Mouse (Mus musculus): Measurements from ENCODE around the gene Slc7a1. TPM values are rescaled to one million over a fixed set of nuclear protein-coding genes. Genes with fewer than 3 reads are reported as not detected.
"Not testable (repeated sequence)": the region's sequence is repeated elsewhere in the genome, so short reads cannot be mapped to it uniquely, and the experiment has no call there.

The Slc7a1 gene
- polyA plus RNA-seq, 1 experiment from 2014 or later, result 4.3 TPM

GRCm38 (mm10) chr5:148342061-148342741, 57.5 kb downstream of the Slc7a1 start:
- H3K27ac ChIP-seq, result peak overlapping the region; percentile 17; the same call in 1 of the 2 replicates
- H3K79me2 ChIP-seq (ENCODE audit: inconsistent target), result no peaks in the 10 kb centered on the region
- WGBS (ENCODE audit: missing documents), result 46% methylated on average over 26 of the region's 26 CpGs
- H3K36me3 ChIP-seq (ENCODE audit: inconsistent target), result no peaks in the 10 kb centered on the region
- H3K4me3 ChIP-seq (ENCODE audit: inconsistent target), result no peak overlapping the region

GRCm38 (mm10) chr5:148339126-148339525, 60.6 kb downstream of the Slc7a1 start:
- 87% methylated on average over 5 of the region's 5 CpGs for WGBS (ENCODE audit: missing documents)
- Histone ChIP-seq H3K27ac (no peak overlapping the region), H3K36me3 (ENCODE audit: inconsistent target) (no peaks in the 10 kb centered on the region), H3K79me2 (ENCODE audit: inconsistent target) (no peaks in the 10 kb centered on the region), H3K4me3 (ENCODE audit: inconsistent target) (no peak overlapping the region)

GRCm38 (mm10) chr5:148332622-148332974, 67.1 kb downstream of the Slc7a1 start:
- Histone ChIP-seq H3K79me2 (ENCODE audit: inconsistent target) (no peaks in the 10 kb centered on the region), H3K27ac (no peak overlapping the region), H3K36me3 (ENCODE audit: inconsistent target) (no peaks in the 10 kb centered on the region), H3K4me3 (ENCODE audit: inconsistent target) (no peak overlapping the region)
- 64% methylated on average over 8 of the region's 8 CpGs for WGBS (ENCODE audit: missing documents)

- no peak overlapping the region for H3K4me3 ChIP-seq (ENCODE audit: inconsistent target)
- 93% methylated on average over 15 of the region's 18 CpGs for WGBS (ENCODE audit: missing documents)
- no peaks in the 10 kb centered on the region for H3K36me3 ChIP-seq (ENCODE audit: inconsistent target)
- no peak overlapping the region for H3K27ac ChIP-seq
- H3K79me2 ChIP-seq (ENCODE audit: inconsistent target), result no peaks in the 10 kb centered on the region
These were observed 67.6 kb downstream of the Slc7a1 start for GRCm38 (mm10) chr5:148331926-148332621.

GRCm38 (mm10) chr5:148331229-148331776, 68.4 kb downstream of the Slc7a1 start:
- Histone ChIP-seq H3K27ac (no peak overlapping the region), H3K36me3 (ENCODE audit: inconsistent target) (no peaks in the 10 kb centered on the region), H3K4me3 (ENCODE audit: inconsistent target) (no peak overlapping the region), H3K79me2 (ENCODE audit: inconsistent target) (no peaks in the 10 kb centered on the region)
- WGBS (ENCODE audit: missing documents), result 97% methylated on average over 11 of the region's 11 CpGs

- Histone ChIP-seq H3K36me3 (ENCODE audit: inconsistent target) (no peaks in the 10 kb centered on the region), H3K79me2 (ENCODE audit: inconsistent target) (no peaks in the 10 kb centered on the region), H3K27ac (no peak overlapping the region), H3K4me3 (ENCODE audit: inconsistent target) (no peak overlapping the region)
- 94% methylated on average over 3 of the region's 3 CpGs for WGBS (ENCODE audit: missing documents)
These were observed 70.7 kb downstream of the Slc7a1 start for GRCm38 (mm10) chr5:148328982-148329381.

- 88% methylated on average over 7 of the region's 9 CpGs for WGBS (ENCODE audit: missing documents)
- not testable (repeated sequence) for H3K36me3 ChIP-seq (ENCODE audit: inconsistent target); H3K27ac ChIP-seq; H3K79me2 ChIP-seq (ENCODE audit: inconsistent target); H3K4me3 ChIP-seq (ENCODE audit: inconsistent target)
These were observed 73.4 kb downstream of the Slc7a1 start for GRCm38 (mm10) chr5:148326295-148326694.

- H3K36me3 ChIP-seq (ENCODE audit: inconsistent target), result no peaks in the 10 kb centered on the region
- H3K79me2 ChIP-seq (ENCODE audit: inconsistent target), result no peaks in the 10 kb centered on the region
- WGBS (ENCODE audit: missing documents), result 40% methylated on average over 4 of the region's 4 CpGs
- H3K4me3 ChIP-seq (ENCODE audit: inconsistent target), result no peak overlapping the region
- H3K27ac ChIP-seq, result no peak overlapping the region
These were observed 74.3 kb downstream of the Slc7a1 start for GRCm38 (mm10) chr5:148325317-148325885.

- Histone ChIP-seq H3K4me3 (ENCODE audit: inconsistent target) (no peak overlapping the region), H3K36me3 (ENCODE audit: inconsistent target) (no peaks in the 10 kb centered on the region), H3K79me2 (ENCODE audit: inconsistent target) (no peaks in the 10 kb centered on the region), H3K27ac (no peak overlapping the region)
- WGBS (ENCODE audit: missing documents), result 87% methylated on average over 5 of the region's 5 CpGs
These were observed 84.8 kb downstream of the Slc7a1 start for GRCm38 (mm10) chr5:148314931-148315330.

- H3K36me3 ChIP-seq (ENCODE audit: inconsistent target), result no peaks in the 10 kb centered on the region
- H3K4me3 ChIP-seq (ENCODE audit: inconsistent target), result no peak overlapping the region
- 69% methylated on average over 2 of the region's 2 CpGs for WGBS (ENCODE audit: missing documents)
- no peaks in the 10 kb centered on the region for H3K79me2 ChIP-seq (ENCODE audit: inconsistent target)
- H3K27ac ChIP-seq, result no peak overlapping the region
These were observed 87.3 kb downstream of the Slc7a1 start for GRCm38 (mm10) chr5:148312443-148312842.

GRCm38 (mm10) chr5:148310790-148311189, 88.9 kb downstream of the Slc7a1 start:
- no peaks in the 10 kb centered on the region for H3K79me2 ChIP-seq (ENCODE audit: inconsistent target)
- WGBS (ENCODE audit: missing documents), result 2% methylated on average over 10 of the region's 10 CpGs
- H3K4me3 ChIP-seq (ENCODE audit: inconsistent target), result peak overlapping the region; percentile 40
- H3K36me3 ChIP-seq (ENCODE audit: inconsistent target), result no peaks in the 10 kb centered on the region
- no peak overlapping the region for H3K27ac ChIP-seq

GRCm38 (mm10) chr5:148304112-148304511, 95.6 kb downstream of the Slc7a1 start:
- Histone ChIP-seq H3K27ac (no peak overlapping the region), H3K79me2 (ENCODE audit: inconsistent target) (no peaks in the 10 kb centered on the region), H3K36me3 (ENCODE audit: inconsistent target) (no peaks in the 10 kb centered on the region), H3K4me3 (ENCODE audit: inconsistent target) (no peak overlapping the region)
- 97% methylated on average over 2 of the region's 2 CpGs for WGBS (ENCODE audit: missing documents)

- Histone ChIP-seq H3K79me2 (ENCODE audit: inconsistent target) (no peaks in the 10 kb centered on the region), H3K4me3 (ENCODE audit: inconsistent target) (peak overlapping the region; percentile 14; the same call in 1 of the 2 replicates), H3K36me3 (ENCODE audit: inconsistent target) (no peaks in the 10 kb centered on the region), H3K27ac (no peak overlapping the region)
- WGBS (ENCODE audit: missing documents), result 88% methylated on average over 11 of the region's 11 CpGs
These were observed 96.7 kb downstream of the Slc7a1 start for GRCm38 (mm10) chr5:148302968-148303367.

- no peak overlapping the region for H3K4me3 ChIP-seq (ENCODE audit: inconsistent target)
- no peak overlapping the region for H3K27ac ChIP-seq
- H3K36me3 ChIP-seq (ENCODE audit: inconsistent target), result no peaks in the 10 kb centered on the region
- 97% methylated on average over 7 of the region's 7 CpGs for WGBS (ENCODE audit: missing documents)
- H3K79me2 ChIP-seq (ENCODE audit: inconsistent target), result no peaks in the 10 kb centered on the region
These were observed 106.4 kb downstream of the Slc7a1 start for GRCm38 (mm10) chr5:148293346-148293745.

GRCm38 (mm10) chr5:148292862-148293261, 106.8 kb downstream of the Slc7a1 start:
- H3K36me3 ChIP-seq (ENCODE audit: inconsistent target), result no peaks in the 10 kb centered on the region
- no peaks in the 10 kb centered on the region for H3K79me2 ChIP-seq (ENCODE audit: inconsistent target)
- no peak overlapping the region for H3K27ac ChIP-seq
- WGBS (ENCODE audit: missing documents), result 87% methylated on average over 5 of the region's 7 CpGs
- H3K4me3 ChIP-seq (ENCODE audit: inconsistent target), result no peak overlapping the region

Data from macrophage (primary cell).